Mouse (Mus musculus) kidney, embryonic 14.5 days (tissue): ENCODE measurements around the gene Ccdc81. TPM values are rescaled to one million over a fixed set of nuclear protein-coding genes. Genes with fewer than 3 reads are reported as not detected.
A peak's percentile ranks its signal among the peaks of the same experiment; 100 is the strongest.

ENCODE experiments used
- ATAC-seq: fragments of 200-750 bp; cut with Nextera tagmentation; 2 replicates; pipeline ENCODE4 v1.8.0; 2017; ENCODE audit warnings: moderate number of reproducible peaks, mild to moderate bottlenecking, moderate TSS enrichment, moderate library complexity; ENCODE audit not compliant: low FRiP score, low TSS enrichment
- H3K27ac ChIP-seq: fragments of 300-500 bp; sonication (generic); 2 replicates; pipeline ENCODE4 v1.5.1; 2014; ENCODE audit warnings: low read depth, mild to moderate bottlenecking, low read length, moderate library complexity, mixed read lengths
- H3K27me3 ChIP-seq: fragments of 300-500 bp; sonication (generic); 2 replicates; pipeline ENCODE4 v1.6.1; 2014; ENCODE audit warnings: mild to moderate bottlenecking, low read length; ENCODE audit not compliant: control insufficient read depth, insufficient read depth
- H3K36me3 ChIP-seq: fragments of 300-500 bp; sonication (generic); 2 replicates; pipeline ENCODE4 v1.6.1; 2014; ENCODE audit warnings: low read length, mixed read lengths; ENCODE audit not compliant: control insufficient read depth, insufficient read depth
- H3K4me1 ChIP-seq: fragments of 300-500 bp; sonication (generic); 2 replicates; pipeline ENCODE4 v1.6.1; 2014; ENCODE audit warnings: low read length, mixed read lengths; ENCODE audit not compliant: control insufficient read depth, insufficient read depth
- H3K4me2 ChIP-seq: fragments of 300-500 bp; sonication (generic); replicated peaks from 2 replicates; pipeline ENCODE4 v1.6.1; 2014; ENCODE audit warnings: low read depth, mild to moderate bottlenecking, low read length
- H3K4me3 ChIP-seq: fragments of 300-500 bp; sonication (generic); 2 replicates; pipeline ENCODE4 v1.5.1; 2014; ENCODE audit warnings: mild to moderate bottlenecking, low read length
- H3K9ac ChIP-seq: fragments of 300-500 bp; sonication (generic); 2 replicates; pipeline ENCODE4 v1.6.1; 2014; ENCODE audit warnings: low read depth, mild to moderate bottlenecking, low read length, moderate library complexity
- H3K9me3 ChIP-seq: fragments of 300-500 bp; sonication (generic); 2 replicates; pipeline ENCODE4 v1.6.1; 2016; ENCODE audit warnings: low read length; ENCODE audit not compliant: control insufficient read depth
- WGBS: fragments of 180-500 bp; shearing (Covaris S2); extraction: QIAGEN DNeasy Blood & Tissue Kit; methylation state at CpG from one replicate; pipeline ENCODE4 v1.1.7; 2014; 5-methylcytosine and 5-hydroxymethylcytosine counted together
- polyA plus RNA-seq: library from polyadenylated mRNA; unstranded; fragments of >200 nt; fragmentation: Nextera tagmentation; extraction: Ambion mirVana; gene quantifications from 2 replicates; pipeline ENCODE4 v1.2.1, GENCODE M21; 2014

Gene Ccdc81
- not detected in 2 replicates for polyA plus RNA-seq

GRCm38 (mm10) chr7:89903442-89904343, at the start of gene Ccdc81:
TSS of gene Ccdc81 (minus strand) at chr7:89903629.
- WGBS, result 28% methylated on average over 22 of the region's 22 CpGs
- peak; percentile 87 for ATAC-seq
- H3K36me3 ChIP-seq, result no peaks in the 10 kb centered on the region

GRCm38 (mm10) chr7:89949403-89949802, 46.0 kb upstream of the Ccdc81 start:
- H3K27ac ChIP-seq, result no peak overlapping the region
- H3K36me3 ChIP-seq, result peaks cover 4% of the 10 kb centered on the region; the same call in 1 of the 2 replicates
- H3K9ac ChIP-seq, result no peak overlapping the region
- H3K4me2 ChIP-seq, result no peak overlapping the region
- 79% methylated on average over 4 of the region's 4 CpGs for WGBS
- ATAC-seq, result no peak
- no peak overlapping the region for H3K4me3 ChIP-seq
- no peaks in the 10 kb centered on the region for H3K4me1 ChIP-seq
- H3K9me3 ChIP-seq, result no peaks in the 10 kb centered on the region
- no peaks in the 10 kb centered on the region for H3K27me3 ChIP-seq

More at GRCm38 (mm10) chr7:89903442-89904343, at the start of gene Ccdc81:
- H3K9ac ChIP-seq, result peak within 1 kb of the TSS; percentile 18; the same call in 1 of the 2 replicates
- no peaks in the 10 kb centered on the region for H3K9me3 ChIP-seq
- peak within 1 kb of the TSS; percentile 38 for H3K4me2 ChIP-seq
- H3K4me1 ChIP-seq, result no peaks in the 10 kb centered on the region
- no peak within 1 kb of the TSS for H3K27ac ChIP-seq
- peak within 1 kb of the TSS; percentile 7; the same call in 1 of the 2 replicates for H3K4me3 ChIP-seq
- H3K27me3 ChIP-seq, result no peaks in the 10 kb centered on the region

GRCm38 (mm10) chr7:89948026-89948425, 44.6 kb upstream of the Ccdc81 start:
- no peak for ATAC-seq
- Histone ChIP-seq H3K27me3 (no peaks in the 10 kb centered on the region), H3K4me3 (no peak overlapping the region), H3K36me3 (no peaks in the 10 kb centered on the region), H3K9me3 (no peaks in the 10 kb centered on the region), H3K4me2 (no peak overlapping the region), H3K4me1 (no peaks in the 10 kb centered on the region), H3K27ac (no peak overlapping the region), H3K9ac (no peak overlapping the region)
- WGBS, result 91% methylated on average over 7 of the region's 7 CpGs

- under 1% methylated on average over 45 of the region's 45 CpGs for WGBS
- peak within 1 kb of the TSS; percentile 65 for H3K4me2 ChIP-seq
- no peaks in the 10 kb centered on the region for H3K9me3 ChIP-seq
- peak within 1 kb of the TSS; percentile 90 for H3K4me3 ChIP-seq
- H3K4me1 ChIP-seq, result peaks cover 8% of the 10 kb centered on the region
- peak within 1 kb of the TSS; percentile 78 for H3K9ac ChIP-seq
- peak within 1 kb of the TSS; percentile 84 for H3K27ac ChIP-seq
- H3K27me3 ChIP-seq, result no peaks in the 10 kb centered on the region
- ATAC-seq, result peak; percentile 99
- H3K36me3 ChIP-seq, result no peaks in the 10 kb centered on the region
Observed at GRCm38 (mm10) chr7:89940571-89941463, 37.4 kb upstream of the Ccdc81 start, which contains the start of gene Hikeshi. TSS of gene Hikeshi (minus strand) at chr7:89941204.

GRCm38 (mm10) chr7:89939497-89940353, 36.3 kb upstream of the Ccdc81 start:
- no peaks in the 10 kb centered on the region for H3K27me3 ChIP-seq
- H3K4me1 ChIP-seq, result peaks cover 8% of the 10 kb centered on the region
- H3K4me2 ChIP-seq, result peak overlapping the region; percentile 65
- 57% methylated on average over 15 of the region's 15 CpGs for WGBS
- peaks cover 2% of the 10 kb centered on the region; the same call in 1 of the 2 replicates for H3K36me3 ChIP-seq
- H3K9me3 ChIP-seq, result no peaks in the 10 kb centered on the region
- no peak overlapping the region for H3K27ac ChIP-seq
- H3K9ac ChIP-seq, result peak overlapping the region; percentile 78; the same call in 1 of the 2 replicates
- no peak for ATAC-seq
- peak overlapping the region; percentile 90 for H3K4me3 ChIP-seq

GRCm38 (mm10) chr7:89923441-89924180, 20.2 kb upstream of the Ccdc81 start:
- no peaks in the 10 kb centered on the region for H3K4me1 ChIP-seq
- ATAC-seq, result no peak
- H3K9ac ChIP-seq, result no peak overlapping the region
- 97% methylated on average over 15 of the region's 15 CpGs for WGBS
- no peak overlapping the region for H3K27ac ChIP-seq
- H3K27me3 ChIP-seq, result no peaks in the 10 kb centered on the region
- peaks cover 8% of the 10 kb centered on the region; the same call in 1 of the 2 replicates for H3K36me3 ChIP-seq
- H3K9me3 ChIP-seq, result no peaks in the 10 kb centered on the region
- H3K4me2 ChIP-seq, result no peak overlapping the region
- no peak overlapping the region for H3K4me3 ChIP-seq

- no peaks in the 10 kb centered on the region for H3K9me3 ChIP-seq
- WGBS, result 93% methylated on average over 4 of the region's 4 CpGs
- no peak overlapping the region for H3K4me3 ChIP-seq
- H3K9ac ChIP-seq, result no peak overlapping the region
- no peak overlapping the region for H3K4me2 ChIP-seq
- no peak overlapping the region for H3K27ac ChIP-seq
- no peaks in the 10 kb centered on the region for H3K27me3 ChIP-seq
- no peaks in the 10 kb centered on the region for H3K4me1 ChIP-seq
- peaks cover 12% of the 10 kb centered on the region; the same call in 1 of the 2 replicates for H3K36me3 ChIP-seq
- no peak for ATAC-seq
Observed at GRCm38 (mm10) chr7:89917776-89918175, 14.3 kb upstream of the Ccdc81 start.
